Mouse (Mus musculus) kidney, embryonic 14.5 days (tissue): ENCODE results near the gene B230307C23Rik. TPM values are rescaled to one million over a fixed set of nuclear protein-coding genes. Genes with fewer than 3 reads are reported as not detected.
"Not testable (repeated sequence)": the region's sequence is repeated elsewhere in the genome, so short reads cannot be mapped to it uniquely, and the experiment has no call there.

Experiments
- ATAC-seq: fragments of 200-750 bp; cut with Nextera tagmentation; 2 replicates; pipeline ENCODE4 v1.8.0; 2017; ENCODE audit warnings: moderate number of reproducible peaks, mild to moderate bottlenecking, moderate TSS enrichment, moderate library complexity; ENCODE audit not compliant: low FRiP score, low TSS enrichment
- H3K27ac ChIP-seq: fragments of 300-500 bp; sonication (generic); 2 replicates; pipeline ENCODE4 v1.5.1; 2014; ENCODE audit warnings: low read depth, mild to moderate bottlenecking, low read length, moderate library complexity, mixed read lengths
- H3K27me3 ChIP-seq: fragments of 300-500 bp; sonication (generic); 2 replicates; pipeline ENCODE4 v1.6.1; 2014; ENCODE audit warnings: mild to moderate bottlenecking, low read length; ENCODE audit not compliant: control insufficient read depth, insufficient read depth
- H3K36me3 ChIP-seq: fragments of 300-500 bp; sonication (generic); 2 replicates; pipeline ENCODE4 v1.6.1; 2014; ENCODE audit warnings: low read length, mixed read lengths; ENCODE audit not compliant: control insufficient read depth, insufficient read depth
- H3K4me1 ChIP-seq: fragments of 300-500 bp; sonication (generic); 2 replicates; pipeline ENCODE4 v1.6.1; 2014; ENCODE audit warnings: low read length, mixed read lengths; ENCODE audit not compliant: control insufficient read depth, insufficient read depth
- H3K4me2 ChIP-seq: fragments of 300-500 bp; sonication (generic); replicated peaks from 2 replicates; pipeline ENCODE4 v1.6.1; 2014; ENCODE audit warnings: low read depth, mild to moderate bottlenecking, low read length
- H3K4me3 ChIP-seq: fragments of 300-500 bp; sonication (generic); 2 replicates; pipeline ENCODE4 v1.5.1; 2014; ENCODE audit warnings: mild to moderate bottlenecking, low read length
- H3K9ac ChIP-seq: fragments of 300-500 bp; sonication (generic); 2 replicates; pipeline ENCODE4 v1.6.1; 2014; ENCODE audit warnings: low read depth, mild to moderate bottlenecking, low read length, moderate library complexity
- H3K9me3 ChIP-seq: fragments of 300-500 bp; sonication (generic); 2 replicates; pipeline ENCODE4 v1.6.1; 2016; ENCODE audit warnings: low read length; ENCODE audit not compliant: control insufficient read depth
- WGBS: fragments of 180-500 bp; shearing (Covaris S2); extraction: QIAGEN DNeasy Blood & Tissue Kit; methylation state at CpG from one replicate; pipeline ENCODE4 v1.1.7; 2014; 5-methylcytosine and 5-hydroxymethylcytosine counted together
- polyA plus RNA-seq: library from polyadenylated mRNA; unstranded; fragments of >200 nt; fragmentation: Nextera tagmentation; extraction: Ambion mirVana; gene quantifications from 2 replicates; pipeline ENCODE4 v1.2.1, GENCODE M21; 2014

Gene B230307C23Rik
- polyA plus RNA-seq, 1 experiment from 2014 or later, result 29.3 TPM

- Histone ChIP-seq H3K9me3 (no peaks in the 10 kb centered on the region), H3K27me3 (no peaks in the 10 kb centered on the region), H3K4me2 (no peak overlapping the region), H3K4me1 (no peaks in the 10 kb centered on the region), H3K9ac (no peak overlapping the region), H3K36me3 (no peaks in the 10 kb centered on the region), H3K27ac (no peak overlapping the region), H3K4me3 (no peak overlapping the region)
- 78% methylated on average over 2 of the region's 2 CpGs for WGBS
- ATAC-seq, result no peak
Observed at GRCm38 (mm10) chr16:97991517-97991916, 5.6 kb upstream of the B230307C23Rik start.

- H3K4me1 ChIP-seq, H3K9ac ChIP-seq, H3K4me3 ChIP-seq, H3K27ac ChIP-seq, H3K9me3 ChIP-seq, H3K27me3 ChIP-seq, ATAC-seq, H3K4me2 ChIP-seq, H3K36me3 ChIP-seq: not testable (repeated sequence)
- 78% methylated on average over 3 of the region's 3 CpGs for WGBS
Observed at GRCm38 (mm10) chr16:97992477-97992876, 4.6 kb upstream of the B230307C23Rik start.

GRCm38 (mm10) chr16:97995849-97996615, 1.1 kb upstream of the B230307C23Rik start:
- no peaks in the 10 kb centered on the region for H3K27me3 ChIP-seq
- H3K4me3 ChIP-seq, result peak overlapping the region; percentile 52; the same call in 1 of the 2 replicates
- H3K36me3 ChIP-seq, result no peaks in the 10 kb centered on the region
- 0 out of 2 replicates have a peak, but pooled peaks cover 3% of the 10 kb centered on the region for H3K9me3 ChIP-seq
- H3K4me2 ChIP-seq, result peak overlapping the region; percentile 58
- H3K27ac ChIP-seq, result no peak overlapping the region
- WGBS, result 37% methylated on average over 1 of the region's 1 CpGs
- H3K4me1 ChIP-seq, result 0 out of 2 replicates have a peak, but pooled peaks cover 3% of the 10 kb centered on the region
- H3K9ac ChIP-seq, result peak overlapping the region; percentile 58; the same call in 1 of the 2 replicates
- no peak for ATAC-seq

GRCm38 (mm10) chr16:97997383-97997731, 242 bp downstream of the B230307C23Rik start:
- H3K36me3 ChIP-seq, H3K4me1 ChIP-seq, H3K27me3 ChIP-seq, H3K9me3 ChIP-seq: not testable (repeated sequence)
- Histone ChIP-seq H3K9ac (peak overlapping the region; percentile 58), H3K4me2 (peak overlapping the region; percentile 58), H3K4me3 (peak overlapping the region; percentile 52), H3K27ac (peak overlapping the region; percentile 88; the same call in 1 of the 2 replicates)
- WGBS, result under 1% methylated on average over 8 of the region's 8 CpGs
- ATAC-seq, result peak; percentile 68; the same call in 1 of the 2 replicates

GRCm38 (mm10) chr16:98022081-98022480, 25.0 kb downstream of the B230307C23Rik start:
- no peak overlapping the region for H3K4me2 ChIP-seq
- WGBS, result 92% methylated on average over 3 of the region's 3 CpGs
- H3K4me1 ChIP-seq, result no peaks in the 10 kb centered on the region
- ATAC-seq, result no peak
- H3K9ac ChIP-seq, result no peak overlapping the region
- H3K27ac ChIP-seq, result no peak overlapping the region
- no peak overlapping the region for H3K4me3 ChIP-seq
- peaks cover 11% of the 10 kb centered on the region for H3K9me3 ChIP-seq
- H3K27me3 ChIP-seq, result no peaks in the 10 kb centered on the region
- peaks cover 2% of the 10 kb centered on the region; the same call in 1 of the 2 replicates for H3K36me3 ChIP-seq

GRCm38 (mm10) chr16:98022657-98023345, 25.7 kb downstream of the B230307C23Rik start:
- 78% methylated on average over 2 of the region's 2 CpGs for WGBS

GRCm38 (mm10) chr16:98026186-98026585, 29.1 kb downstream of the B230307C23Rik start:
- H3K27me3 ChIP-seq, H3K4me1 ChIP-seq, ATAC-seq, H3K27ac ChIP-seq, H3K36me3 ChIP-seq, H3K9ac ChIP-seq, H3K4me3 ChIP-seq, H3K4me2 ChIP-seq: not testable (repeated sequence)
- H3K9me3 ChIP-seq, result peaks cover 13% of the 10 kb centered on the region
- WGBS, result 77% methylated on average over 8 of the region's 8 CpGs

More at GRCm38 (mm10) chr16:98022657-98023345, 25.7 kb downstream of the B230307C23Rik start:
- H3K4me3 ChIP-seq, result no peak overlapping the region
- H3K27me3 ChIP-seq, result no peaks in the 10 kb centered on the region
- H3K9me3 ChIP-seq, result peaks cover 4% of the 10 kb centered on the region; the same call in 1 of the 2 replicates
- H3K36me3 ChIP-seq, result no peaks in the 10 kb centered on the region
- no peak overlapping the region for H3K4me2 ChIP-seq
- ATAC-seq, result no peak
- no peak overlapping the region for H3K27ac ChIP-seq
- no peaks in the 10 kb centered on the region for H3K4me1 ChIP-seq
- no peak overlapping the region for H3K9ac ChIP-seq

- not testable (repeated sequence) for H3K4me3 ChIP-seq, H3K27me3 ChIP-seq, H3K4me2 ChIP-seq, H3K36me3 ChIP-seq, H3K4me1 ChIP-seq, ATAC-seq, H3K9ac ChIP-seq, H3K27ac ChIP-seq
- H3K9me3 ChIP-seq, result peaks cover 15% of the 10 kb centered on the region
- WGBS, result 98% methylated on average over 2 of the region's 2 CpGs
Observed at GRCm38 (mm10) chr16:98034971-98035370, 37.9 kb downstream of the B230307C23Rik start.

GRCm38 (mm10) chr16:98041676-98042075, 44.6 kb downstream of the B230307C23Rik start:
- Histone ChIP-seq H3K9me3 (no peaks in the 10 kb centered on the region; the same call in 1 of the 2 replicates), H3K27me3 (no peaks in the 10 kb centered on the region), H3K36me3 (no peaks in the 10 kb centered on the region), H3K4me2 (no peak overlapping the region), H3K4me3 (no peak overlapping the region), H3K27ac (no peak overlapping the region), H3K4me1 (no peaks in the 10 kb centered on the region), H3K9ac (no peak overlapping the region)
- ATAC-seq, result no peak
- 83% methylated on average over 2 of the region's 2 CpGs for WGBS
